Mouse (Mus musculus): ENCODE results near the gene Rabac1.

DNA sequence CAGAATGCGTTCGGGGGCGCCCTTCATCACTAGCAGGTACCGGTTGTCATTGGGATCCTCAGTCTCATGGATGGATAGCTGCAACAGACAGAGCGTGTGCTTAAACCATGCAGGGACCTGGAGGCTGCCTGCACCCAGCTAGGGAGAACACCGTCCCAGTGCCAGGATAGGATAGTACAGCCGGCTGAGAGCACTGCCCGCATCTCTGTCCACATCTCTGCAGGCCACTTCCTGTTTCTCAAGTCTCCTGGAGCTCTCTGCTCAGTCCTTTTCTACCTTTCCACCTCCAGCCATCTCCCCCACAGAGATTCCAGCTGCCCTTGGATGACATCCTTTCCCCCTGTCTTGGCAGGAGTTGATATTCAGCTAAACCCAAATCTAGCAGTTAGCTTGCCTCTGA is 17.9 kb upstream of the Rabac1 start:
- TF ChIP-seq CHD2 (IDR thresholded peaks at IDR 0.05; ENCODE audit: low read depth, low read length) (no peak), ZC3H11A (IDR thresholded peaks at IDR 0.05; ENCODE audit: borderline replicate concordance, low read depth, low read length) (no peak)

All from ES-E14 (cell line).